24 mouse cellular contexts compared by ENCODE assay signal in the genomic region with DNA sequence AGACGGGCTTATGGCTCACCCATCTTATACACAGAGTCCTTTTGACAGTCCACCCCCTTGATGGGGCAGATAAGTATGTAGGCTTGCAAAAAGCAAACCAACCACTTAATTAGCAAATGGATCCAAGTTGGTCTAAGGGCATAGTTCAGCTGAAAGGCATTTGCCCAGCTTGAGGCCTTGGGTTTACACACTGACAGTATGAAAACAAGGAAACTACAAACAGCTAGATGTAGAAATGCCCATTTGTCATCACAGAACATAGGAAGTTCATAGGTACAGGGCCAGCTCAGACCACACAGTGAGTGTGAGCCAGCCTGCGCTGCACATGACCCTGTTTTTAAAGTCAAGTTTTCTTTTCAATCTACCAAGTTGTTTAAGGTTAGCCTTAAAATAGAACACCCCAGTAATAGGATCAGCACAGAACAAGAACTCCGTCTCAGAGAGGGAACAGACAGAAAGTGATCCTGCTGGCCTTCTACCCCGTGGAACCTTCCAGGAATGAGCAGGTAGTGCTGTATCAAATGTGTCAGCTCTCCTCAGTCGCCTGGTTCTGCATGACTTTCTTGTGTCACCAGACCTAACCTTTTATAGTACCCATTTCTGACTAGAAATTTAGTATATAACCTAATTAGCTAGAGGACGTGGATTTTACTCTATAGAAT. TPM values are rescaled to one million over a fixed set of nuclear protein-coding genes. Genes with fewer than 3 reads are reported as not detected.
DNase-seq lines count a peak whose midpoint lies in the region; ATAC-seq and TF ChIP-seq lines count a peak whose summit lies in the region.
"Had no signal": no experiment of that assay in that cellular context is flagged by ENCODE, and none has a peak within 500 bp of the region (broad histone marks: within the 10 kb centered on the region; RNA-seq: fewer than 3 reads in every experiment).

No protein-coding gene starts in this region.

- TF ChIP-seq CTCF in liver, postnatal 0 days (IDR thresholded peaks at IDR 0.05; ENCODE audit: low read depth), result no peak

- H3K4me3 ChIP-seq in liver, postnatal 0 days (ENCODE audit: low read depth, low read length), result no peak overlapping the region
- H3K4me3 ChIP-seq: forebrain, embryonic 10.5 days; forebrain, embryonic 13.5 days; heart, embryonic 12.5 days; heart, embryonic 15.5 days; hindbrain, embryonic 10.5 days; hindbrain, embryonic 13.5 days; intestine, embryonic 15.5 days had no signal

- intact Hi-C loops in gastrocnemius, postnatal 14 days (cut with DNase I; ENCODE audit: low total_unique reads), result no loop called here
- intact Hi-C loops in gastrocnemius, postnatal 36 days (cut with DNase I), result no loop called here

- no peaks in the 10 kb centered on the region for H3K9me3 ChIP-seq in liver, postnatal 0 days (ENCODE audit: low read length)
- H3K9me3 ChIP-seq: forebrain, embryonic 10.5 days; forebrain, embryonic 13.5 days; heart, embryonic 12.5 days; heart, embryonic 15.5 days; hindbrain, embryonic 10.5 days; hindbrain, embryonic 13.5 days; intestine, embryonic 15.5 days had no signal

- H3K4me1 ChIP-seq in liver, postnatal 0 days (ENCODE audit: insufficient read depth), result peaks cover 8% of the 10 kb centered on the region; the same call in 1 of the 2 replicates
- H3K4me1 ChIP-seq: heart, embryonic 12.5 days; heart, embryonic 15.5 days; hindbrain, embryonic 10.5 days; hindbrain, embryonic 13.5 days; intestine, embryonic 15.5 days had no signal

- no peak overlapping the region for H3K4me2 ChIP-seq in liver, postnatal 0 days (ENCODE audit: low read depth, low read length)
- H3K4me2 ChIP-seq: forebrain, embryonic 13.5 days; heart, embryonic 12.5 days; heart, embryonic 15.5 days; hindbrain, embryonic 13.5 days; intestine, embryonic 15.5 days had no signal

- H3K27ac ChIP-seq in liver, postnatal 0 days (ENCODE audit: low read depth), result peak overlapping the region; percentile 44; the same call in 1 of the 2 replicates
- H3K27ac ChIP-seq: forebrain, embryonic 10.5 days; forebrain, embryonic 13.5 days; heart, embryonic 15.5 days; hindbrain, embryonic 10.5 days; hindbrain, embryonic 13.5 days; intestine, embryonic 15.5 days had no signal

- no peak for TF ChIP-seq EP300 in liver, postnatal 0 days (IDR thresholded peaks at IDR 0.05; ENCODE audit: low read depth)

- peak; percentile 62 for DNase-seq in gastrocnemius, adult 18-20 months (ENCODE audit: low spot score)
- DNase-seq in gastrocnemius, postnatal 14 days, result no peak
- peak; percentile 31 for DNase-seq in gastrocnemius, postnatal 25 days
- no peak for DNase-seq in gastrocnemius, postnatal 36 days
- no peak for DNase-seq in liver, postnatal 0 days
- DNase-seq in liver, result no peak
- DNase-seq: adrenal gland, postnatal 10 days; adrenal gland, postnatal 36 days; cerebellum, adult 18-20 months; cerebellum, adult 9-10 months; cerebellum, postnatal 14 days; heart, postnatal 10 days; heart, postnatal 36 days; kidney, adult 11 months had no signal

- H3K36me3 ChIP-seq in liver, postnatal 0 days (replicated peaks; ENCODE audit: insufficient read depth, low read length), result no peaks in the 10 kb centered on the region
- H3K36me3 ChIP-seq: forebrain, embryonic 10.5 days; heart, embryonic 12.5 days; heart, embryonic 15.5 days; hindbrain, embryonic 10.5 days; hindbrain, embryonic 13.5 days; intestine, embryonic 15.5 days had no signal

- no peak overlapping the region for H3K9ac ChIP-seq in liver, postnatal 0 days (replicated peaks)
- H3K9ac ChIP-seq: forebrain, embryonic 13.5 days; heart, embryonic 12.5 days; heart, embryonic 15.5 days; hindbrain, embryonic 13.5 days; intestine, embryonic 15.5 days had no signal

- ATAC-seq in liver, postnatal 0 days, result peak; percentile 75
- ATAC-seq: forebrain, embryonic 13.5 days; forebrain, embryonic 16.5 days; hindbrain, embryonic 16.5 days; intestine, embryonic 15.5 days; Patski had no signal

- H3K27me3 ChIP-seq in liver, postnatal 0 days (ENCODE audit: insufficient read depth, low read length), result no peaks in the 10 kb centered on the region
- H3K27me3 ChIP-seq: forebrain, embryonic 13.5 days; heart, embryonic 12.5 days; heart, embryonic 15.5 days; hindbrain, embryonic 13.5 days; intestine, embryonic 15.5 days; Patski had no signal

- 71% methylated on average over 6 of the region's 6 CpGs for WGBS in liver, postnatal 0 days (ENCODE audit: insufficient replicate concordance)

RNA-seq across cellular contexts. Expression of a gene that starts 31.8 kb away (rescaled TPM):
- total RNA-seq in gastrocnemius, adult 18-20 months (2021), result 1 to 10 TPM; 6.8 to 8.2 TPM
- total RNA-seq in gastrocnemius, postnatal 14 days (2021), result 1 to 10 TPM; 3.1 to 3.2 TPM
- 1 to 10 TPM; 5.0 TPM for total RNA-seq in gastrocnemius, postnatal 25 days (2021)
- 1 to 10 TPM; 4.2 to 4.6 TPM for total RNA-seq in gastrocnemius, postnatal 36 days (2021)
- polyA plus RNA-seq in liver, postnatal 0 days (2015; fragmentation: Nextera tagmentation; extraction: Ambion mirVana), result 9.5 and 11.1 TPM in 2 replicates

Comparison
In these comparisons a context has a peak if more than half of its experiments do, and no peak if none do; other contexts are left out.
1. DNase-seq: peak in gastrocnemius, adult 18-20 months (single experiment) and gastrocnemius, postnatal 25 days (single experiment); none in gastrocnemius, postnatal 14 days (single experiment), gastrocnemius, postnatal 36 days (0 of 2), liver, postnatal 0 days (single experiment) and liver (single experiment).